Mouse (Mus musculus) hindbrain, embryonic 11.5 days (tissue): ENCODE results near the gene Tbc1d12. TPM values are rescaled to one million over a fixed set of nuclear protein-coding genes. Genes with fewer than 3 reads are reported as not detected.

ENCODE experiments used
- ATAC-seq: fragments of 200-750 bp; cut with Nextera tagmentation; 2 replicates; pipeline ENCODE4 v1.8.0; 2017; ENCODE audit warnings: mild to moderate bottlenecking, moderate TSS enrichment, moderate library complexity; ENCODE audit not compliant: low FRiP score
- DNase-seq: peaks from one replicate; pipeline ENCODE4 v3.0.0-alpha.2; 2015; ENCODE audit warnings: low spot score
- H3K27ac ChIP-seq: fragments of 300-500 bp; sonication (generic); 2 replicates; pipeline ENCODE4 v1.5.1; 2014; ENCODE audit warnings: mild to moderate bottlenecking, low read depth, low read length
- H3K27me3 ChIP-seq: fragments of 300-500 bp; sonication (generic); 2 replicates; pipeline ENCODE4 v1.6.1; 2014; ENCODE audit warnings: mild to moderate bottlenecking, low read length, moderate library complexity, mixed read lengths; ENCODE audit not compliant: control insufficient read depth, insufficient read depth
- H3K36me3 ChIP-seq: fragments of 300-500 bp; sonication (generic); 2 replicates; pipeline ENCODE4 v1.6.1; 2014; ENCODE audit warnings: mild to moderate bottlenecking, low read length, moderate library complexity, mixed read lengths; ENCODE audit not compliant: control insufficient read depth, insufficient read depth
- H3K4me1 ChIP-seq: fragments of 300-500 bp; sonication (generic); replicated peaks from 2 replicates; pipeline ENCODE4 v1.6.1; 2014; ENCODE audit warnings: low read length, mixed read lengths; ENCODE audit not compliant: control insufficient read depth, insufficient read depth
- H3K4me2 ChIP-seq: fragments of 300-500 bp; sonication (generic); replicated peaks from 2 replicates; pipeline ENCODE4 v1.6.1; 2014; ENCODE audit warnings: mild to moderate bottlenecking, low read depth, low read length
- H3K4me3 ChIP-seq: fragments of 300-500 bp; sonication (generic); 2 replicates; pipeline ENCODE4 v1.5.1; 2014; ENCODE audit warnings: low read depth, low read length
- H3K9ac ChIP-seq: fragments of 300-500 bp; sonication (generic); 2 replicates; pipeline ENCODE4 v1.6.1; 2014; ENCODE audit warnings: low read depth, low read length
- H3K9me3 ChIP-seq: fragments of 300-500 bp; sonication (generic); 2 replicates; pipeline ENCODE4 v1.6.1; 2016; ENCODE audit warnings: low read length; ENCODE audit not compliant: control insufficient read depth
- WGBS: fragments of 180-500 bp; shearing (Covaris S2); extraction: QIAGEN DNeasy Blood & Tissue Kit; methylation state at CpG from one replicate; pipeline ENCODE4 v1.1.7; 2014; 5-methylcytosine and 5-hydroxymethylcytosine counted together
- polyA plus RNA-seq: library from polyadenylated mRNA; unstranded; fragments of >200 nt; fragmentation: Nextera tagmentation; extraction: Ambion mirVana; gene quantifications from 2 replicates; pipeline ENCODE4 v1.2.1, GENCODE M21; 2014

Gene Tbc1d12
- polyA plus RNA-seq, 1 experiment from 2014 or later: 4.6 TPM

- DNase-seq (peak; percentile 8), ATAC-seq (no peak)
- no peaks in the 10 kb centered on the region for H3K36me3 ChIP-seq
- peak overlapping the region; percentile 79 for H3K4me2 ChIP-seq
- no peaks in the 10 kb centered on the region; the same call in 1 of the 2 replicates for H3K4me1 ChIP-seq
- H3K4me3 ChIP-seq: peak overlapping the region; percentile 74
- no peaks in the 10 kb centered on the region for H3K9me3 ChIP-seq
- H3K27ac ChIP-seq: no peak overlapping the region
- no peak overlapping the region for H3K9ac ChIP-seq
- H3K27me3 ChIP-seq: no peaks in the 10 kb centered on the region
- WGBS: 74% methylated on average over 13 of the region's 13 CpGs
Measured at GRCm38 (mm10) chr19:38929471-38930251, 93.3 kb downstream of the Tbc1d12 start.

GRCm38 (mm10) chr19:38930252-38930787 lies 93.9 kb downstream of the Tbc1d12 start:
- H3K27ac ChIP-seq: no peak overlapping the region
- 3% methylated on average over 23 of the region's 23 CpGs for WGBS

GRCm38 (mm10) chr19:38930788-38931565 lies 94.6 kb downstream of the Tbc1d12 start, which contains the start of gene Hells:
Gene Hells, plus strand, starts transcription at chr19:38930915.
- Histone ChIP-seq H3K4me3 (peak within 1 kb of the TSS; percentile 74), H3K4me2 (peak within 1 kb of the TSS; percentile 79), H3K36me3 (no peaks in the 10 kb centered on the region), H3K9ac (peak within 1 kb of the TSS; percentile 82), H3K9me3 (no peaks in the 10 kb centered on the region), H3K27me3 (no peaks in the 10 kb centered on the region), H3K27ac (peak within 1 kb of the TSS; percentile 48; the same call in 1 of the 2 replicates), H3K4me1 (no peaks in the 10 kb centered on the region; the same call in 1 of the 2 replicates)
- WGBS: 0% methylated on average over 75 of the region's 76 CpGs
- DNase-seq (peak; percentile 95), ATAC-seq (peak; percentile 92)

More at GRCm38 (mm10) chr19:38930252-38930787, 93.9 kb downstream of the Tbc1d12 start:
- DNase-seq: no peak
- Histone ChIP-seq H3K36me3 (no peaks in the 10 kb centered on the region), H3K27me3 (no peaks in the 10 kb centered on the region), H3K4me1 (no peaks in the 10 kb centered on the region; the same call in 1 of the 2 replicates), H3K4me2 (peak overlapping the region; percentile 79), H3K9ac (peak overlapping the region; percentile 82), H3K9me3 (no peaks in the 10 kb centered on the region), H3K4me3 (peak overlapping the region; percentile 74)
- peak; percentile 38; the same call in 1 of the 2 replicates for ATAC-seq

DNA sequence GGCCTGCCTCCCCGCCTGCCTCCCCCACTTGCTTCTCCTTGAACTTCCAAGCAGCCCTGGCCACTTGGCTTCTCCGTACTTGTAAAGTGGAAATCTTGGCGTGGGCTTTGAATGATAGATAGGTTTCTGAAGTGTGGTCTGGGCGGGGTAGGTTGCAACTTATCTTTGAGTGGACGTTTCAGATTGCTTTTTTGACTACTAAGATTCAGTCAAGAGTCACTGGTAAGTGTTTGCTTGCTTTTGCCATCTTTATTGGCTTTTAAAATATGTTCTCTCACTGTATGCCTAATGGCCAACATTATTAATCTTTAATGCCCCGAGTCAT lies 95.1 kb downstream of the Tbc1d12 start:
- no peaks in the 10 kb centered on the region; the same call in 1 of the 2 replicates for H3K4me1 ChIP-seq
- H3K27me3 ChIP-seq: no peaks in the 10 kb centered on the region
- H3K4me3 ChIP-seq: peak overlapping the region; percentile 74
- H3K27ac ChIP-seq: no peak overlapping the region
- DNase-seq (no peak), ATAC-seq (no peak)
- peak overlapping the region; percentile 82 for H3K9ac ChIP-seq
- WGBS: 4% methylated on average over 6 of the region's 6 CpGs
- peak overlapping the region; percentile 79 for H3K4me2 ChIP-seq
- H3K9me3 ChIP-seq: no peaks in the 10 kb centered on the region
- no peaks in the 10 kb centered on the region for H3K36me3 ChIP-seq

DNA sequence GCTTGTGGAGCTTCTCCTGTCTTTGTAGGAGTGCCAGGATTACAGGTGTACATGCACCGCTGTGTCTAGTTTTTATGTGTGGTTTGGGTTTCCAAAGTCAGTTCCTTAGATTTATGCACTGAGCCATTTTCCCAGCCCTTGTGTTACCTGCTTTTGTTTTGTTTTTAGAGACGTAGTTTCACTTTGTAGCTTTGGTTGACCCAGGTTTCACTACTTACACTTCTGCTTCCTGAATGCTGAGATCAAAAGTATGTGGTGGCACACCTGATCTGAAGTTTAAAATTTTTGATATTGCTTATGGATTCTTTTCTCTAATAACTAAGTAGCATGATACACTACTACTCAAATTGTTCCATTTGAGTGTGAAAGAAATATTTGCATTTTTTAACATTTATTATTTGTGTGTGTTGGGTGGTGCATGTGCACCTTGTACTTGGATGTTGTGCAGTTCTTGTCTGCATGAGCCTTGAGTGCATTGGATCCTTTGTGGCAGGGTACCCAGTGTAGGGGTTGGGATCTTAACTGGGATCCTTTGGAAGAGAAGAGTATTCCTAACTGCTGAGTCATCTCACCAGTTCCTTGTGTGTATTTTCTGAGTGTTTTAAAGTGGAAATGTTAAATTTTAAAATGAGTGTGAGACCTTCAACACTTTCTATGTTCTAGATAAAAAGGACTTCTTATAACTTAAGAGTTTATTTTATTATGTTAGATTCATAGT lies 108.4 kb downstream of the Tbc1d12 start:
- no peaks in the 10 kb centered on the region for H3K36me3 ChIP-seq
- no peak for ATAC-seq

More for the DNA sequence above, 108.4 kb downstream of the Tbc1d12 start:
- no peak for DNase-seq
- no peak overlapping the region for H3K4me2 ChIP-seq
- H3K9me3 ChIP-seq: no peaks in the 10 kb centered on the region
- no peak overlapping the region for H3K9ac ChIP-seq
- 93% methylated on average over 2 of the region's 2 CpGs for WGBS
- H3K4me1 ChIP-seq: no peaks in the 10 kb centered on the region
- no peak overlapping the region for H3K4me3 ChIP-seq
- no peak overlapping the region for H3K27ac ChIP-seq
- H3K27me3 ChIP-seq: no peaks in the 10 kb centered on the region

Other genes with a start within 250 kb of the Tbc1d12 start
- gene Noc3l, start 17.3 kb upstream of the Tbc1d12 start, polyA plus RNA-seq: 12.3 and 12.6 TPM in 2 replicates
- gene Hells, start 94.3 kb downstream of the Tbc1d12 start, polyA plus RNA-seq: 59.9 and 62.5 TPM in 2 replicates
- gene Cyp2c55, start 170.4 kb downstream of the Tbc1d12 start, polyA plus RNA-seq: not detected in 2 replicates
- not detected in 2 replicates for gene Cyp2c65, start 224.4 kb downstream of the Tbc1d12 start, polyA plus RNA-seq